Mouse (Mus musculus): ENCODE measurements at regions not wholly inside any gene's neighbourhood (a gene's known extent, or its start where the extent isn't known, plus 50 kb on each side); places are given as distances from the start of the nearest gene placed in this dataset.

DNA sequence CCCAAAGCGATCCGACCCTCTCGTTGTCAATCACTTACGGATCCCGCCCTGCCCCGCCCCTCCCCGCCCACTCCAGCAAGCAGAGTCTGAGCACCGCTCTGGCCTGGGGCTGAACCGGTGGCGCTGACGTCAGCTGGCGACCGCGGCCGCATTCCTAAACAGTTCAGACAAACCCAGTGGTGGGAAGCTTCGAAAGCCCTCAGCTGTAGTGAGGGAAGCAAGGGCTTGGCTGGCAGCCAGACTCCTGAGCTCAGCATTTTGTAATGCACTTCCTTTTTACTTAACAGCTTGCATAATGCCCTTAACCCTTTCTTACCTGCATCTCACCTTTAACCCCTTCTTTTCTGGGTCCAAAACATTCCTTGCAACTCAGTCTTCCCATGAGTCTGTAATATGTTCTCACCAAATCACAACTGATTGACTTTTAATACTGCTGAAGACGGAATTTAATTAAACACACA is 213.0 kb upstream of the Smim15 start:
- WGBS = 2% methylated on average over 17 of the region's 17 CpGs
- peak; percentile 99 for ATAC-seq (ENCODE audit: low read depth)
- peaks cover 19% of the 10 kb centered on the region for H3K4me1 ChIP-seq (ENCODE audit: control insufficient read depth, insufficient read depth, low read length)
- peak overlapping the region; percentile 29 for H3K4me2 ChIP-seq (ENCODE audit: low read depth, low read length)
- peak overlapping the region; percentile 11; the same call in 1 of the 2 replicates for H3K4me3 ChIP-seq (ENCODE audit: low read depth, low read length)
- no peak overlapping the region for H3K9ac ChIP-seq (replicated peaks; ENCODE audit: low read depth, low read length)
- H3K27me3 ChIP-seq (ENCODE audit: control insufficient read depth, insufficient read depth, low read length) = no peaks in the 10 kb centered on the region
- no peak overlapping the region for H3K27ac ChIP-seq (ENCODE audit: low read depth, low read length)
- H3K36me3 ChIP-seq (ENCODE audit: control insufficient read depth, insufficient read depth, low read length) = no peaks in the 10 kb centered on the region
- H3K9me3 ChIP-seq (ENCODE audit: control insufficient read depth, low read length) = no peaks in the 10 kb centered on the region

DNA sequence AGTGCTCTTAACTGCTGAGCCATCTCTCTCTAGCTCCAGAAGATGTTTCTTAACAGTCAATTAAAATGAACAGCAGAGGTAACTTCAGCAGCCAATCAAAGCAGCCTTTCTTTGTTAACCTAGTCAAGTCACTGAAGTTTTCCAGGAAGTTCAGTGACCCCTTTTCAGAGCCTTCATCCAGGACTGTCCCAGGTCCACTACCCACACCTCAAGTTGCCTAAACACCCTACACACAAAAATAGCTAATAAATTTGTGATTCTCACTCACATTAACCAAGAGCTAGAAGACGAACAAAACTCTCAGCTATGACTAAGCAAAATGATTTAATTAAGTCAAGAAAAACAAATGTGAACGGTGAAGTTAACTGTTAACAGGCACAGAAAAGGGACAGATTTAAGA is 214.0 kb upstream of the Smim15 start:
- Histone ChIP-seq H3K36me3 (ENCODE audit: control insufficient read depth, insufficient read depth, low read length) (no peaks in the 10 kb centered on the region), H3K4me1 (ENCODE audit: control insufficient read depth, insufficient read depth, low read length) (peaks cover 12% of the 10 kb centered on the region), H3K4me3 (ENCODE audit: low read depth, low read length) (no peak overlapping the region), H3K4me2 (ENCODE audit: low read depth, low read length) (peak overlapping the region; percentile 29; the same call in 1 of the 2 replicates), H3K9ac (replicated peaks; ENCODE audit: low read depth, low read length) (no peak overlapping the region), H3K27me3 (ENCODE audit: control insufficient read depth, insufficient read depth, low read length) (no peaks in the 10 kb centered on the region), H3K27ac (ENCODE audit: low read depth, low read length) (no peak overlapping the region), H3K9me3 (ENCODE audit: control insufficient read depth, low read length) (no peaks in the 10 kb centered on the region)
- ATAC-seq (ENCODE audit: low read depth) = no peak
- 68% methylated on average over 2 of the region's 2 CpGs for WGBS

DNA sequence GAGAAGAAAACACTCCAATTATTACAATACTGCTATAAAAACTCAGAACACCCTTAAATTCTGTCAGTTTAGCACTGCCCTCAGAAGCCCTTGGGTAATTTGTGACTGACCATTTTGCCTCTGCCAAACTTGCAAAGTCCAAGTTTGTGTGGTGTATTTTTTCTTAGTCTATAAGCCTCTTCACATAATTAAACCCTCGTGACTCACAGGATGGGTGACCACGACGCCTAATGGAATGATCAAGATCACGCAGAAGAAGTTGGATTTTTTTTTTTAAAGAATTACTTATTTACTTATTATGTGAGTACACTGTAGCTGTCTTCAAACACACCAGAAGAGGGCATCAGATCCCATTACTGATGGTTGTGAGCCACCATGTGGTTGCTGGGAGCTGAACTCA is 214.4 kb upstream of the Smim15 start:
- Histone ChIP-seq H3K4me2 (ENCODE audit: low read depth, low read length) (no peak overlapping the region), H3K4me3 (ENCODE audit: low read depth, low read length) (no peak overlapping the region), H3K36me3 (ENCODE audit: control insufficient read depth, insufficient read depth, low read length) (no peaks in the 10 kb centered on the region), H3K4me1 (ENCODE audit: control insufficient read depth, insufficient read depth, low read length) (peaks cover 12% of the 10 kb centered on the region), H3K9me3 (ENCODE audit: control insufficient read depth, low read length) (no peaks in the 10 kb centered on the region), H3K27ac (ENCODE audit: low read depth, low read length) (no peak overlapping the region), H3K27me3 (ENCODE audit: control insufficient read depth, insufficient read depth, low read length) (no peaks in the 10 kb centered on the region), H3K9ac (replicated peaks; ENCODE audit: low read depth, low read length) (no peak overlapping the region)
- 95% methylated on average over 4 of the region's 4 CpGs for WGBS
- ATAC-seq (ENCODE audit: low read depth) = no peak

DNA sequence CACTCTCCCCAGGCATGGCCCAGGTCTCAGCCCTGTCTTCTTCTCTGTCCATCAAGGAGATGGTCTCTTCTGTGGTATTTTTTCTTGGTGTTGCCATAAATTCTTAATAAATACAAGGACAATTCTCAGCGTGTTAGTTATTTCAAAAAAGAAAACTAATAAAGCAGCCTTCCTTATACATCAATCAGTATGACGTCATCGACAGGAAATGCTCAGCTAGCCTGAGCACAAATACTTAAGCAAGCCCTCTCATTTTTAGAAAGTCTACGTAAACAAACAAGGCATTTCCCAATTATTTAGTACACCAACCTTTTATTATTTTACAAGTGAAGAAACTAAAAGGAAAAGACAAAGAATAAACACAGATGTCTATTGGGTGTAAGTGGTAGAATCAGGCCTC is 218.6 kb upstream of the Smim15 start:
- Histone ChIP-seq H3K36me3 (ENCODE audit: control insufficient read depth, insufficient read depth, low read length) (no peaks in the 10 kb centered on the region), H3K9ac (replicated peaks; ENCODE audit: low read depth, low read length) (no peak overlapping the region), H3K4me1 (ENCODE audit: control insufficient read depth, insufficient read depth, low read length) (0 out of 2 replicates have a peak, but pooled peaks cover 2% of the 10 kb centered on the region), H3K27ac (ENCODE audit: low read depth, low read length) (no peak overlapping the region), H3K27me3 (ENCODE audit: control insufficient read depth, insufficient read depth, low read length) (no peaks in the 10 kb centered on the region), H3K4me2 (ENCODE audit: low read depth, low read length) (no peak overlapping the region), H3K4me3 (ENCODE audit: low read depth, low read length) (no peak overlapping the region), H3K9me3 (ENCODE audit: control insufficient read depth, low read length) (no peaks in the 10 kb centered on the region)
- WGBS = 85% methylated on average over 4 of the region's 4 CpGs
- no peak for ATAC-seq (ENCODE audit: low read depth)

DNA sequence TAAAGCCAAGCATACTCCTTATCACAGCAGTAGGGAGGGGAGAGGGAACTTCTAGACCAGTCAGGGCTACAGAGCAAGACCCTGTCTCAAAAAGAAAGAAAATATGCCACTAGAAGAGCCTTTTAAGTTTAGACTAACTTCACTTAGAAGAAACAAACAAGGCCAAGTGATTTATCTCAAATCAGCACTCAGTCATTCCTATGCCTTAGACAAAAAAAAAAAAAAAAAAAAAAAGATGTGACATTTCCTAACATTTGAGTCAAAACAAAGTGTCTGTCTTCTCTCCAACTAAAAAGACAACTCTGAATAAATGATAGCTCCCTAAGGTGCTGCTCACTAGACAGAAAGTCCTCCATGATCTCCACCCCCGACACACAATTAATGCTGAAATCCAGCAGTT is 220.9 kb upstream of the Smim15 start:
- H3K27ac ChIP-seq (ENCODE audit: low read depth, low read length) = no peak overlapping the region
- H3K27me3 ChIP-seq (ENCODE audit: control insufficient read depth, insufficient read depth, low read length) = no peaks in the 10 kb centered on the region
- 44% methylated on average over 1 of the region's 1 CpGs for WGBS
- no peak overlapping the region for H3K9ac ChIP-seq (replicated peaks; ENCODE audit: low read depth, low read length)
- H3K9me3 ChIP-seq (ENCODE audit: control insufficient read depth, low read length) = no peaks in the 10 kb centered on the region
- H3K4me3 ChIP-seq (ENCODE audit: low read depth, low read length) = no peak overlapping the region
- ATAC-seq (ENCODE audit: low read depth) = no peak
- H3K4me2 ChIP-seq (ENCODE audit: low read depth, low read length) = no peak overlapping the region
- H3K36me3 ChIP-seq (ENCODE audit: control insufficient read depth, insufficient read depth, low read length) = no peaks in the 10 kb centered on the region
- H3K4me1 ChIP-seq (ENCODE audit: control insufficient read depth, insufficient read depth, low read length) = 0 out of 2 replicates have a peak, but pooled peaks cover 6% of the 10 kb centered on the region

DNA sequence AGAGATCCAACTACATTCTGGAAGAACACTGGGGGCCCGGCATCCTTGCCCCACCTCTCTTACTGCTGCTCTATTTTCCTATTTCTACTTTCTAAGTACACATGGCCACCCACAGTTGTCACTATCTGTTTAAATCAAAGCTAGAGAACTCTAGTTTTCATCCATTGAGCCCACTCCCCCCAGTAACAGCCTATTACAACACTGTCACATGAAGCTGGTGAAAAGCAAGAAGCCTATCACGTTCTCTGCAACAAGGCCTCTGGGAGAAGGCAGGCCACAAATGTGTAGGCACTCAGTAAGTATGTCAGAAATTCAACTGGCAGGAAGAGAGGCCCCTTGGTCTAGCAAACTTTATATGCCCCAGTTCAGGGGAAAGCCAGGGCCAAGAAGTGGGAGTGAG is 222.0 kb upstream of the Smim15 start:
- WGBS = 57% methylated on average over 2 of the region's 2 CpGs
- Histone ChIP-seq H3K9ac (replicated peaks; ENCODE audit: low read depth, low read length) (no peak overlapping the region), H3K4me2 (ENCODE audit: low read depth, low read length) (no peak overlapping the region), H3K4me3 (ENCODE audit: low read depth, low read length) (no peak overlapping the region), H3K9me3 (ENCODE audit: control insufficient read depth, low read length) (no peaks in the 10 kb centered on the region), H3K36me3 (ENCODE audit: control insufficient read depth, insufficient read depth, low read length) (no peaks in the 10 kb centered on the region), H3K27me3 (ENCODE audit: control insufficient read depth, insufficient read depth, low read length) (no peaks in the 10 kb centered on the region), H3K27ac (ENCODE audit: low read depth, low read length) (no peak overlapping the region), H3K4me1 (ENCODE audit: control insufficient read depth, insufficient read depth, low read length) (0 out of 2 replicates have a peak, but pooled peaks cover 6% of the 10 kb centered on the region)
- no peak for ATAC-seq (ENCODE audit: low read depth)

DNA sequence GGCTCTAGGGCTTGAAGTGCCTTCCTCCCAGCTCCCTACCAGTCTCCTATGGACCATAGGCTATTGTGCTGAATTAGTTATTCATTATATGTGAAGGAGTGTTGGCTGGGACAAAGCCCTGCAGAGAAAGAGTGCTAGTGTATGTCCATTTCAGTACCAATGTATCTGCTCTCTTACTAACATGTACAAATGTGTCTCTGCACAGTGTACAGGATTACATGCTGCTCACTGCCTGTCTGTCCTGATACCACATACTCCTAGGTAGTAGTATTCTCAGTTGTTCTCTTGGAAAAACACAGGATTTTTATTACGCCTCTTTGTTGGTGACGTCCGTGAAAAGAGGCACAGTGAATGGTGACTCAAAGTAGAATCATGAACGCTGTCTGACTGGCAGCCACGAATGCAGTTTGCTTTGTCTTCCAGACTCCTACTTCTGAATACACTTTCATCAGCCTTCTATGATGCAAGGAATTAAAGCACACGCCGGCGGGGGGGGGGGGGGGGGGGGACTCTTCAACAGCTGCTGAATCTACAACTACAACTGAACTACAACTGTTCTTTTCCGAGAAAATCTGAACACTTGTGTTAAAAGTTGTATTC is 230.6 kb upstream of the Smim15 start:
- no peak overlapping the region for H3K9ac ChIP-seq (replicated peaks; ENCODE audit: low read depth, low read length)
- H3K4me2 ChIP-seq (ENCODE audit: low read depth, low read length) = peak overlapping the region; percentile 2; the same call in 1 of the 2 replicates
- no peaks in the 10 kb centered on the region for H3K36me3 ChIP-seq (ENCODE audit: control insufficient read depth, insufficient read depth, low read length)
- H3K27me3 ChIP-seq (ENCODE audit: control insufficient read depth, insufficient read depth, low read length) = no peaks in the 10 kb centered on the region
- no peaks in the 10 kb centered on the region for H3K9me3 ChIP-seq (ENCODE audit: control insufficient read depth, low read length)
- H3K4me3 ChIP-seq (ENCODE audit: low read depth, low read length) = no peak overlapping the region
- H3K4me1 ChIP-seq (ENCODE audit: control insufficient read depth, insufficient read depth, low read length) = peaks cover 21% of the 10 kb centered on the region
- WGBS = 15% methylated on average over 9 of the region's 9 CpGs
- H3K27ac ChIP-seq (ENCODE audit: low read depth, low read length) = 0 out of 2 replicates have a peak overlapping the region, but pooled peaks have one; percentile 23
- no peak for ATAC-seq (ENCODE audit: low read depth)

DNA sequence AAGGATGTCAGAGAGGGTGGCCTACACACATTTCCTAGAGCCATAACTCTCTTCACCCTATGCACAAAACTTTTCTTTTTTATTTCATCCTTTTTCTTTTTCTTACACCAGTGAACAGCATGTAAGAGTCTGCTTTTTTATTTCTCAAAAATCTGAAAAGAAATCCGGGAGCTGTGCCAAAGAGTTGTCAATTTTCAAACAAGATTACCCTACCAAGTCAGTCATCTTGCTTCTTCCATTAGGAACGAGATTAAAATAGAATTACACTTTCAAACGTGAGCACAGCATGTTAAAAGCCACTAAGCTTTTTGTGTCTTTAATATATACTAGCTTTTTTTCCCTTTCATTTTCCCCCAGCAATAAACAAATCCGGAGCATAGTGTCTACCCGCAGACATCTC is 232.2 kb upstream of the Smim15 start:
- Histone ChIP-seq H3K4me1 (ENCODE audit: control insufficient read depth, insufficient read depth, low read length) (peaks cover 21% of the 10 kb centered on the region), H3K4me2 (ENCODE audit: low read depth, low read length) (no peak overlapping the region), H3K9ac (replicated peaks; ENCODE audit: low read depth, low read length) (no peak overlapping the region), H3K4me3 (ENCODE audit: low read depth, low read length) (no peak overlapping the region), H3K27ac (ENCODE audit: low read depth, low read length) (no peak overlapping the region), H3K36me3 (ENCODE audit: control insufficient read depth, insufficient read depth, low read length) (no peaks in the 10 kb centered on the region), H3K27me3 (ENCODE audit: control insufficient read depth, insufficient read depth, low read length) (no peaks in the 10 kb centered on the region), H3K9me3 (ENCODE audit: control insufficient read depth, low read length) (no peaks in the 10 kb centered on the region)
- 53% methylated on average over 5 of the region's 5 CpGs for WGBS
- no peak for ATAC-seq (ENCODE audit: low read depth)

DNA sequence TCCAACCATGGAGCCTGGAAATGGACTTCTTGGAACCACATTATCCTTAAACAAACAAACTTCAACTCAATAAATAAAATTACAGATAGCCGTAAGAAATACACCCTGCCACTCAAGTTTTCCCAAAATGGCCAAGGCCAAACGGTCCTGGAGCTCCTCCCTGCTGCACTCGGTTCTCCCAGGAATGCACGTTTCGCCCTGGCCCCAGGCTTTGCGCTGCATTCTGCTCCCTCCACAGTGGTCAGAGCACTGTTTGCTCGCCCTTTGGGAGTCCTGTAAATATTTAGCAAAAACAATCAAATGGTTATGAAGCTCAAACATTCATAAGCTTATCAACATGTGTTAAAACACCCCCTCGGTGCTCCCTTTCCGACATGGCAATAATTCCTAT is 233.4 kb upstream of the Smim15 start:
- Histone ChIP-seq H3K4me2 (ENCODE audit: low read depth, low read length) (no peak overlapping the region), H3K4me1 (ENCODE audit: control insufficient read depth, insufficient read depth, low read length) (peaks cover 21% of the 10 kb centered on the region), H3K27me3 (ENCODE audit: control insufficient read depth, insufficient read depth, low read length) (no peaks in the 10 kb centered on the region), H3K9ac (replicated peaks; ENCODE audit: low read depth, low read length) (no peak overlapping the region), H3K27ac (ENCODE audit: low read depth, low read length) (no peak overlapping the region), H3K36me3 (ENCODE audit: control insufficient read depth, insufficient read depth, low read length) (no peaks in the 10 kb centered on the region), H3K4me3 (ENCODE audit: low read depth, low read length) (no peak overlapping the region), H3K9me3 (ENCODE audit: control insufficient read depth, low read length) (no peaks in the 10 kb centered on the region)
- no peak for ATAC-seq (ENCODE audit: low read depth)
- WGBS = 74% methylated on average over 9 of the region's 9 CpGs

Data from neural tube, embryonic 14.5 days (tissue).